Mouse (Mus musculus) embryo, embryonic 11.5 days (tissue): ENCODE results near the gene Ndst4.

Experiments used
- DNase-seq: peaks from one replicate; pipeline ENCODE4 v3.0.0-alpha.2; 2012; ENCODE audit warnings: low read depth, low spot score

Ndst4 gene

GRCm38 (mm10) chr3:125722953-125723352 is 319.1 kb downstream of the Ndst4 start:
- no peak for DNase-seq

GRCm38 (mm10) chr3:125734945-125735344 is 331.1 kb downstream of the Ndst4 start:
- DNase-seq: no peak

- DNase-seq: no peak
Observed at GRCm38 (mm10) chr3:125744468-125745141, 340.7 kb downstream of the Ndst4 start.

- no peak for DNase-seq
Observed at GRCm38 (mm10) chr3:125745142-125745496, 341.2 kb downstream of the Ndst4 start.

- no peak for DNase-seq
Observed at GRCm38 (mm10) chr3:125746367-125746766, 342.5 kb downstream of the Ndst4 start.

- no peak for DNase-seq
Observed at GRCm38 (mm10) chr3:125756911-125757310, 353.0 kb downstream of the Ndst4 start.

GRCm38 (mm10) chr3:125760711-125761110 is 356.8 kb downstream of the Ndst4 start:
- DNase-seq: no peak
